Mouse (Mus musculus): Measurements from ENCODE around the gene Marveld2. TPM values are rescaled to one million over a fixed set of nuclear protein-coding genes. Genes with fewer than 3 reads are reported as not detected.

Marveld2 gene
- polyA plus RNA-seq, 1 experiment from 2014 or later: 11.3 TPM

DNA sequence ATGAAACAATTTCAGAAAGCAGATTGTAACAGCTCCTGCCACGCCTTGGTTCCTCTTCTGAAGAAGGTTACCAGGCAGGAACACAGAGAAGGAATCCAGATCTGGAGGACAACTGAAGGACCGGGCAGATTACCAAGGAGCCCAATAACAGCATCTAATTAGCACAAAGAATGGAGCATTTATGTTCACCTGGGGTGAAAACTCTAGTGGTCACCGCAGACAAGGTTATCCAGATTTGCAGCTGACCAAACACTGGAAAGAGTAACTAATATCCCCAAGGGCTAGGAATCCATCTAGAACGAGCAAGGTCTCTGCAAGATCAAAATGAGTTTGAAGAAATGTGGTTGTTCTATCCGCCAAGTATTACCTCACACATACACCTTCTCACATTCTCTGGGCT, 69.5 kb downstream of the Marveld2 start:
- TF ChIP-seq CTCF (IDR thresholded peaks at IDR 0.05; ENCODE audit: low read depth): no peak
- no peak for TF ChIP-seq EP300 (optimal IDR thresholded peaks at IDR 0.05)
- Histone ChIP-seq H3K27me3 (ENCODE audit: control insufficient read depth, insufficient read depth, low read length) (peaks cover 7% of the 10 kb centered on the region; the same call in 1 of the 2 replicates), H3K4me1 (replicated peaks; ENCODE audit: control insufficient read depth, insufficient read depth) (no peaks in the 10 kb centered on the region), H3K36me3 (ENCODE audit: control insufficient read depth, insufficient read depth, low read length) (no peaks in the 10 kb centered on the region), H3K4me3 (ENCODE audit: low read depth, low read length) (no peak overlapping the region), H3K9ac (ENCODE audit: low read length) (no peak overlapping the region), H3K27ac (replicated peaks) (peak overlapping the region; percentile 35), H3K9me3 (ENCODE audit: control insufficient read depth, low read length) (no peaks in the 10 kb centered on the region), H3K4me2 (replicated peaks; ENCODE audit: low read depth) (no peak overlapping the region)
- 75% methylated on average over 5 of the region's 5 CpGs for WGBS
- ATAC-seq (ENCODE audit: low FRiP score, low TSS enrichment) (no peak), DNase-seq (ENCODE audit: low spot score) (no peak)

Other genes with a start within 250 kb of the Marveld2 start
- gene Naip1, start 164.1 kb downstream of the Marveld2 start, polyA plus RNA-seq (2015; fragmentation: Nextera tagmentation; extraction: Ambion mirVana): 0.06 and 0.10 TPM in 2 replicates
- gene Gtf2h2, start 124.4 kb downstream of the Marveld2 start, polyA plus RNA-seq (2015; fragmentation: Nextera tagmentation; extraction: Ambion mirVana): 25.3 and 25.7 TPM in 2 replicates
- gene Ocln, start 64.3 kb downstream of the Marveld2 start, polyA plus RNA-seq (2015; fragmentation: Nextera tagmentation; extraction: Ambion mirVana): 65.7 and 66.0 TPM in 2 replicates
- gene Ak6, start 34.0 kb upstream of the Marveld2 start, polyA plus RNA-seq (2015; fragmentation: Nextera tagmentation; extraction: Ambion mirVana): 163 and 164 TPM in 2 replicates
- 11.7 and 13.0 TPM in 2 replicates for gene Rad17, start 34.1 kb upstream of the Marveld2 start, polyA plus RNA-seq (2015; fragmentation: Nextera tagmentation; extraction: Ambion mirVana)
- 9.6 and 10.9 TPM in 2 replicates for gene Taf9, start 34.6 kb upstream of the Marveld2 start, polyA plus RNA-seq (2015; fragmentation: Nextera tagmentation; extraction: Ambion mirVana)
- 4.9 and 5.1 TPM in 2 replicates for gene Ccdc125, start 52.7 kb upstream of the Marveld2 start, polyA plus RNA-seq (2015; fragmentation: Nextera tagmentation; extraction: Ambion mirVana)
- 50.9 and 52.8 TPM in 2 replicates for gene Cdk7, start 114.0 kb upstream of the Marveld2 start, polyA plus RNA-seq (2015; fragmentation: Nextera tagmentation; extraction: Ambion mirVana)
- 147 and 162 TPM in 2 replicates for gene Mrps36, start 127.7 kb upstream of the Marveld2 start, polyA plus RNA-seq (2015; fragmentation: Nextera tagmentation; extraction: Ambion mirVana)
- gene Cenph, start 158.9 kb upstream of the Marveld2 start, polyA plus RNA-seq (2015; fragmentation: Nextera tagmentation; extraction: Ambion mirVana): 10.3 and 11.5 TPM in 2 replicates
- gene Ccnb1, start 169.6 kb upstream of the Marveld2 start, polyA plus RNA-seq (2015; fragmentation: Nextera tagmentation; extraction: Ambion mirVana): 34.5 and 47.0 TPM in 2 replicates
- gene Slc30a5, start 216.5 kb upstream of the Marveld2 start, polyA plus RNA-seq (2015; fragmentation: Nextera tagmentation; extraction: Ambion mirVana): 37.0 and 38.3 TPM in 2 replicates

All from stomach, postnatal 0 days (tissue).